In genomic region chr10:12207301-12207700, GRCm38 (mm10) we compare ENCODE assay signal across 17 mouse cellular contexts.
"Had no signal": no experiment of that assay in that cellular context is flagged by ENCODE, and none has a peak within 500 bp of the region (broad histone marks: within the 10 kb centered on the region; RNA-seq: fewer than 3 reads in every experiment).

No protein-coding gene starts in this region.

- H3K4me2 ChIP-seq: kidney, embryonic 15.5 days; limb, embryonic 13.5 days; liver, embryonic 12.5 days; liver, embryonic 15.5 days; midbrain, embryonic 13.5 days had no signal

- H3K4me3 ChIP-seq: kidney, embryonic 15.5 days; layer of hippocampus, adult 2 months; limb, embryonic 10.5 days; limb, embryonic 13.5 days; liver, embryonic 12.5 days; liver, embryonic 15.5 days; midbrain, embryonic 13.5 days had no signal

- H3K36me3 ChIP-seq: kidney, embryonic 15.5 days; limb, embryonic 10.5 days; limb, embryonic 13.5 days; liver, embryonic 12.5 days; liver, embryonic 15.5 days; midbrain, embryonic 13.5 days had no signal

- H3K27me3 ChIP-seq: kidney, embryonic 15.5 days; limb, embryonic 13.5 days; liver, embryonic 12.5 days; liver, embryonic 15.5 days; midbrain, embryonic 13.5 days had no signal

- DNase-seq: kidney, adult 8-10 months; kidney, postnatal 14 days; layer of hippocampus, adult 9-11 months; liver; lung, adult 2 months; lung, postnatal 14 days; lung, postnatal 4 days; right cerebral cortex, postnatal 14 days; right cerebral cortex, postnatal 4 days; thymus, postnatal 25 days had no signal
